Mouse (Mus musculus): ENCODE measurements at regions not wholly inside any gene's neighbourhood (a gene's known extent, or its start where the extent isn't known, plus 50 kb on each side); places are given as distances from the start of the nearest gene placed in this dataset.

GRCm38 (mm10) chr4:33869317-33869716 lies 55.1 kb upstream of the Cnr1 start:
- H3K27ac ChIP-seq (ENCODE audit: control insufficient read depth, low read depth, low read length) = no peak overlapping the region

More at GRCm38 (mm10) chr4:33869317-33869716, 55.1 kb upstream of the Cnr1 start:
- no peak for DNase-seq (ENCODE audit: low read depth, low spot score)
- Histone ChIP-seq H3K4me3 (ENCODE audit: control insufficient read depth in 1 of 2, insufficient read depth in 1 of 2, low read depth in 2 of 2, low read length in 2 of 2) (no peak overlapping the region), H3K4me1 (ENCODE audit: control insufficient read depth in 1 of 2, insufficient read depth in 2 of 2, low read length in 2 of 2) (no peaks in the 10 kb centered on the region), H3K79me2 (ENCODE audit: control insufficient read depth, insufficient read depth, low read length, poor library complexity) (no peaks in the 10 kb centered on the region), H3K27me3 (ENCODE audit: control insufficient read depth in 1 of 2, insufficient read depth in 2 of 2, low read length in 2 of 2) (no peaks in the 10 kb centered on the region), H3K9ac (ENCODE audit: control insufficient read depth, low read depth, low read length, poor library complexity, severe bottlenecking) (no peak overlapping the region), H3K36me3 (ENCODE audit: control insufficient read depth in 1 of 2, insufficient read depth in 2 of 2, low read length in 2 of 2) (no peaks in the 10 kb centered on the region), H3K9me3 (replicated peaks; ENCODE audit: insufficient read depth, low read length) (no peaks in the 10 kb centered on the region)
- TF ChIP-seq MAFK (IDR thresholded peaks at IDR 0.05; ENCODE audit: borderline replicate concordance, low read depth, low read length) (no peak), MAX (IDR thresholded peaks at IDR 0.05; ENCODE audit: low read length) (no peak), ZMIZ1 (IDR thresholded peaks at IDR 0.05; ENCODE audit: low read depth, low read length) (no peak), ETS1 (IDR thresholded peaks at IDR 0.05; ENCODE audit: low read depth, low read length) (no peak), MYC (IDR thresholded peaks at IDR 0.05; ENCODE audit: low read depth, low read length) (no peak), TAL1 (IDR thresholded peaks at IDR 0.05; ENCODE audit: low read length) (no peak), MYB (IDR thresholded peaks at IDR 0.05; ENCODE audit: low read depth, low read length) (no peak), UBTF (IDR thresholded peaks at IDR 0.05; ENCODE audit: borderline replicate concordance, insufficient read depth, low read depth, low read length) (no peak), CHD2 (IDR thresholded peaks at IDR 0.05; ENCODE audit: low read length) (no peak), ZNF384 (IDR thresholded peaks at IDR 0.05; ENCODE audit: low read depth, low read length) (no peak)
